Mouse (Mus musculus) splenic B cell, adult 2 months (primary cell): Measurements from ENCODE around the gene Phlpp1.

Source experiments
- DNase-seq: peaks from one replicate; pipeline ENCODE4 v3.0.0-alpha.2; 2011; ENCODE audit warnings: low read depth, low spot score
- H3K27me3 ChIP-seq: 2 replicates; pipeline ENCODE4 v1.6.1; 2012; ENCODE audit warnings: mild to moderate bottlenecking, low read length, moderate library complexity, mixed read lengths; ENCODE audit not compliant: control insufficient read depth, poor library complexity, insufficient read depth, severe bottlenecking
- H3K36me3 ChIP-seq: 2 replicates; pipeline ENCODE4 v1.6.1; 2012; ENCODE audit warnings: mild to moderate bottlenecking, low read length, moderate library complexity, mixed read lengths; ENCODE audit not compliant: control insufficient read depth, poor library complexity, insufficient read depth, severe bottlenecking

The Phlpp1 gene

DNA sequence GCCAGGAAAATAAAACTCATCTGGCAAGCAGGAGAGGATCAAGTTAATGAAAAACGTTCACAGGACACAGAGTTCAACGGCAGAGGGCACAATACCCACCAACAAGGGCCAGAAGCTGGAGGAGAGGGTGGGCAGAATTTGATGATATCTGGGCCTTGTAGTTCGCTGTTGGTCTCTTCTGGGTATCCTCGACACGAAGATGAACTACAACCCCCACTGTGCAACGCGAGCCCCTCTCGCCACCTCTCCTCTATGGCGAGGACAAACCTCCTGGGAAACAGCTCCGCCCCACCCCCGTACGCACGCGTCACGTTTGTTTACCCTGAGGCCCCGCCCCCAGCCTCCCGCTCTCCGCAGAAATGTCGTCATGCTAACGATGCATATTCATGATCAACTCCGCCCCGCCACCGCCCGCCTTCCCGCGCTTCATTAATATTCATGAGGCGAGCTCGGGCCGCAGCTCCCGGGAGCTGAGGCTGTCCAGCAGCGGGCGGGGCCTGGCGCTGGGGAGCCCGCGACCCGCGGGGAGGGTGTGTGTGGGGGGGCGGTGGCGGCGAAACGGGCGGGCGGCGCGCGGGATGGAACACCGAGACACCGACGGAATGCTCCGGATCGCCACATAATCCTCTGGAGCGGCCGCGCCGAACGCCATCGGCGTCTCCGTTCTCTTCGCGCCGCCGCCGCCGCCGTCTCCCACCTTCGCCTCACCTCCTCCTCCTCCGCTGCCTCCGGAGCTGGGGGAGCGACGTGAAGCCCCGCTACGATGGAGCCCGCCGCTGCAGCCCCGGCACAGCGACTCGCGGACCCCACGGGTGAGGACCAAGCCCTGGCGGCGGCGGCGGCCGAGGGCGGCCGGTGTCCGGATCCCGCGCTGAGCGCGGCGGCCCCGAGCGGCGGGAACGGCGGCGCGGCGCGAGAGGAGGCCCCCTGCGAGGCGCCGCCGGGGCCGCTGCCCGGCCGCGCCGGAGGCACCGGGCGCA, at the start of gene Phlpp1:
Gene Phlpp1 (plus strand): TSS at position 512 of the 980 bp plus-strand sequence.
- Histone ChIP-seq H3K27me3 (no peaks in the 10 kb centered on the region; the same call in 1 of the 2 replicates), H3K36me3 (no peaks in the 10 kb centered on the region)
- DNase-seq: peak; percentile 100

DNA sequence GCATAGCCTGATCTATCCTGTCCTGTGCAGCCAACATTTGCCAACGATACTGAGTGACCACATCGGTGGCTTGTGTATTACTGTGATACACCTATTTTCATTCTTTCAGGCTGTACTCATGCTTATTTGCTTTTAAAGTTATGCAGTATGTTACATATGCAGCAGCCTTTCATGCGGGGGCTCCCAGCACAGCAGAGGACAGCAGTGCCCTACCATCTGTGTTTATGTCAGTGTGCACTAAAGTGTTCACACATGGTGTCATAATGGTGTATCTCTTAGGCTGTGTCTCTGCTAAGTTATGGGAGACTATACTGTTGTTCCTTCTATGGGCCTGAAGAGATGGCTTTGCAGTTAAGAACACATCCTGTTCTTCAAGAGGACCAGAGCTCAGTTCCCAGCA, 45.0 kb upstream of the Phlpp1 start:
- Histone ChIP-seq H3K27me3 (no peaks in the 10 kb centered on the region), H3K36me3 (no peaks in the 10 kb centered on the region)
- no peak for DNase-seq

DNA sequence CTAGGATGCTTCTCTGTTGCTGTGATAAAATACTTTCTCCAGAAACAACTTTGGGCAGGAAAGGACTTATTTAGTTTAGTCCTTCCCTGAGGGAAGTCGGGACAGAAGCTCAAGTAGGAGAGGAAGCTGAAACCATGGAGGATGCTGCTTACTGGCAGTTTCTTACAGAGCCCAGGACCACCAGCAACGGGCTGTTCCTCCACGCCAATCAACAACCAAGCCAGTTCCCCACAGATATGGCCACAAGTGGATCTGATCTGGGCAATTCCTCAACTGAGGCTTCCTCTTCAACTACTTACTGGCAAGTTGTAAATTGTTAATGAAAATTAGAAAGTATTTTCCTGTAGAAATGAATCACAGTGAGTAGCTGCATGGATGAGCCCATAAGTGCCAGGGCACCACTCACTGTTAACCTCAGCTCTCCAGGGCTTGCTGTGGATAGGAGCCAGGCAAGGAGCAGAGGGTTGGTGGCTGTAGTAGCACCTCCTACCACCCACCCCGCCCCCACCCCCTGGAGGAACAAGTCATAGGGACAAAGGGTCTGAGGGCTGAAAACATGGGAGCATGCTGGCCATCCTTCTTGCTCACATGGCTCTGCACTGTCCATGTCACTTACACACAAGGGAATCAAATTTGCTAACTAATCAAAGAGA, 39.7 kb upstream of the Phlpp1 start:
- Histone ChIP-seq H3K27me3 (no peaks in the 10 kb centered on the region), H3K36me3 (no peaks in the 10 kb centered on the region)
- no peak for DNase-seq

- Histone ChIP-seq H3K27me3 (no peaks in the 10 kb centered on the region; the same call in 1 of the 2 replicates), H3K36me3 (no peaks in the 10 kb centered on the region)
- DNase-seq: no peak
Observed at GRCm38 (mm10) chr1:106132350-106132700, 39.2 kb upstream of the Phlpp1 start.

DNA sequence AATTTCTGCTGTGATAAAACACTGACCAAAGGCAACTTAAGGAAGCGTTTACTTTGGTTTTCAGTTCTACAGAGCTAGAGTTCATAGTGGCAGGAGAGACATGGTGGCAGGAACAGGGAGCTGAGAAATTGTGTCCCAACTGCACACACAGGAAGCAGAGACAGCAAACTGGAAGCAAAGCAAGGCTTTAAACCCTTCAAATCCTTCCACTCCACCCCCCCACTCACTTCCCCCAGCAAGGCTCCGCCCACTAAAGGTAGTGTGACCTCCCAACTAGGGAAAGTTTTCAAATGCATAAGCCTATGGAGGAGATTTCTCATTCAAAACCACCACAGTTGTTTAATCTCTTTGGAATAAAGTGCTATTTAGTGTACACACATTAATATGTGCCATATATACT, 32.9 kb upstream of the Phlpp1 start:
- no peak for DNase-seq
- no peaks in the 10 kb centered on the region for H3K36me3 ChIP-seq
- no peaks in the 10 kb centered on the region; the same call in 1 of the 2 replicates for H3K27me3 ChIP-seq

- H3K36me3 ChIP-seq: no peaks in the 10 kb centered on the region
Observed at GRCm38 (mm10) chr1:106139137-106139536, 32.4 kb upstream of the Phlpp1 start.

GRCm38 (mm10) chr1:106142010-106142409, 29.5 kb upstream of the Phlpp1 start:
- Histone ChIP-seq H3K36me3 (no peaks in the 10 kb centered on the region), H3K27me3 (no peaks in the 10 kb centered on the region; the same call in 1 of the 2 replicates)
- DNase-seq: no peak

More at GRCm38 (mm10) chr1:106139137-106139536, 32.4 kb upstream of the Phlpp1 start:
- DNase-seq: no peak
- H3K27me3 ChIP-seq: no peaks in the 10 kb centered on the region; the same call in 1 of the 2 replicates

DNA sequence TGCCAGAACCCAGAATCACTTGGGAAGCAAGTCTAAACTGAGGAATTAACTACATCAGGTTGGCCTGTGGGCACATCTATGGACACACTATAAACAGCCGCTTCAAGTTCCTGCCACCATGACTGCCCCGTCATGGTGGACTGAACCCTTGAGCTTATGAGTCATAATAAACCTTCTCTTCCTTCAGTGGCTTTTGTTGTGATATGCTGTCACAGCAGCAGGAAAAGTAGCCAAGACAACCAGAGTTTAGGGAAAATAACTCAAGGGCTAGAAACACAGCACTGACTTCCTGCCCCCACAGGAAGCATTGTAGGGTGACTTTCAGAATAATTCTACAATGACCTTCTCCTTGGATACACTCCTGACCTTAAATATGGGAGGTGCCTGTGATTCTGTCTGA, 27.0 kb upstream of the Phlpp1 start:
- DNase-seq: peak; percentile 59
- no peaks in the 10 kb centered on the region for H3K36me3 ChIP-seq
- no peaks in the 10 kb centered on the region for H3K27me3 ChIP-seq

- Histone ChIP-seq H3K36me3 (no peaks in the 10 kb centered on the region), H3K27me3 (no peaks in the 10 kb centered on the region)
- peak; percentile 72 for DNase-seq
Observed at GRCm38 (mm10) chr1:106145055-106145454, 26.5 kb upstream of the Phlpp1 start.

DNA sequence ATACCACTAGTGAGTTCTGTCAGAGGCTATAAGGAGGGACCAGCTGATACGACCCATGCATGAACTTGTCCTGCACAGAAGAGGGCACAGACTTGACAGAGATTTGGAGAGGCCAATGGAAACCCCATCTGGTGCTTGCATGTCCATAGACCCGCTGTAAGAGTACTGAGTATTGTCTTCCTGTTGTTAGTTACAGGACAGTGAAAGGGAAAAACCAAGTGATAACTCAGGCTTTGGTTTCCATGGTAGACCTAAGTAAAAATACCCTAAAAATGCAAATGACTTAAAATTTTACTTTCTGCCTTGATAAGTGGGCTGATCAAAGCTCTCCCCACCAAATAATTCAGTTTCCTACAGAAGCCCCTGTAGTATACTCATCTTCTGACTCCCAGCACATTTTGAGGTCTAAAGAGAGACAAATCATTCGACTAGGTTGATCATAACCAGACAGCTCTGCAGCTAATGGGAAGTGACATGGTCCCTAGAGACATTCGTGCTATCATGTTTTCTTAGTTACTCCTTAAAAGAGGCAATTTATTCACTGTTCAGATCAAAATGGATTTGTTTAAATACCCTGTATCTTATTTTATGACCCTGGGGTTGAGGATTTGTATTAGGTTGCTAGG, 25.9 kb upstream of the Phlpp1 start:
- H3K27me3 ChIP-seq: no peaks in the 10 kb centered on the region
- peak; percentile 72 for DNase-seq
- no peaks in the 10 kb centered on the region for H3K36me3 ChIP-seq

- Histone ChIP-seq H3K36me3 (no peaks in the 10 kb centered on the region), H3K27me3 (no peaks in the 10 kb centered on the region)
- peak; percentile 74 for DNase-seq
Observed at GRCm38 (mm10) chr1:106148386-106149380, 22.9 kb upstream of the Phlpp1 start.

- H3K27me3 ChIP-seq: no peaks in the 10 kb centered on the region
- peak; percentile 92 for DNase-seq
Observed at GRCm38 (mm10) chr1:106151846-106152245, 19.7 kb upstream of the Phlpp1 start.

GRCm38 (mm10) chr1:106152742-106153141, 18.8 kb upstream of the Phlpp1 start:
- no peaks in the 10 kb centered on the region for H3K27me3 ChIP-seq
- peak; percentile 57 for DNase-seq

More at GRCm38 (mm10) chr1:106151846-106152245, 19.7 kb upstream of the Phlpp1 start:
- H3K36me3 ChIP-seq: no peaks in the 10 kb centered on the region

DNA sequence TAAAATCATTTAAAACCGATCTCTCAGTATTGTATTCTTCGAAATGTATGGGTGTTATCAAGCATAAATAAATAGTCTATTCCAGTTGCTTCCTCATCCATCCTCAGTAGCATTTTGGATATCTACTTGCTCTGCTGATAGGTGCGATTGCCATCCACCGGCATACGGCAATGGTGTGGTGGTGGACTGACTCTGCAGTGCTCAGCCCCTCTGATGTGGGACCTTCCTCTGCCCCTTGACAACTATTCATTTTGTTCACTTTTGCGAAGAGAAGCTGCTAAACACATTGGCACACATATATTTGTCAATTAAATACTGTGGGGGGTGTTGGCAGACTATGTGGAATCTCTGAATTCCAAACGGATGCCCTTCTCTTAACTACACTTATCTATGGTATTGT, 17.0 kb upstream of the Phlpp1 start:
- Histone ChIP-seq H3K27me3 (no peaks in the 10 kb centered on the region), H3K36me3 (no peaks in the 10 kb centered on the region)
- DNase-seq: no peak

More at GRCm38 (mm10) chr1:106152742-106153141, 18.8 kb upstream of the Phlpp1 start:
- no peaks in the 10 kb centered on the region for H3K36me3 ChIP-seq
